Comparison of ENCODE assay signal across 14 mouse cellular contexts in genomic region chr7:79615941-79616340, GRCm38 (mm10). TPM values are rescaled to one million over a fixed set of nuclear protein-coding genes. Genes with fewer than 3 reads are reported as not detected.
"Had no signal": no experiment of that assay in that cellular context is flagged by ENCODE, and none has a peak within 500 bp of the region (broad histone marks: within the 10 kb centered on the region; RNA-seq: fewer than 3 reads in every experiment).

No protein-coding gene starts in this region.

- H3K4me3 ChIP-seq: limb, embryonic 13.5 days; myocyte; neural tube, embryonic 15.5 days had no signal

- H3K36me3 ChIP-seq: limb, embryonic 13.5 days; neural tube, embryonic 15.5 days had no signal

- H3K4me2 ChIP-seq: limb, embryonic 13.5 days; neural tube, embryonic 15.5 days had no signal

- DNase-seq: kidney, adult 8-10 months; left cerebral cortex, postnatal 4 days; lung, adult 18-20 months; midbrain, embryonic 14.5 days; right cerebral cortex, adult 18-20 months; right cerebral cortex, postnatal 25 days; thymus, postnatal 36 days had no signal

- H3K9me3 ChIP-seq: limb, embryonic 13.5 days; neural tube, embryonic 15.5 days had no signal

- H3K27ac ChIP-seq: limb, embryonic 13.5 days; liver, embryonic 14.5 days; neural tube, embryonic 15.5 days had no signal

- H3K9ac ChIP-seq: limb, embryonic 13.5 days; liver, embryonic 14.5 days; neural tube, embryonic 15.5 days had no signal

RNA-seq across cellular contexts. Expression of gene Rhcg, which starts 1.5 kb away (rescaled TPM):
- total RNA-seq: liver, adult 2 months; megakaryocyte-erythroid progenitor cell, adult 5-6 weeks had no signal
- polyA plus RNA-seq: limb, embryonic 13.5 days; liver, adult 2 months; myocyte; small intestine, adult 2 months had no signal
